Mouse (Mus musculus): ENCODE measurements around the gene Tstd2. TPM values are rescaled to one million over a fixed set of nuclear protein-coding genes. Genes with fewer than 3 reads are reported as not detected.

Tstd2 gene
- polyA plus RNA-seq, 1 experiment from 2014 or later = 25.3 TPM

DNA sequence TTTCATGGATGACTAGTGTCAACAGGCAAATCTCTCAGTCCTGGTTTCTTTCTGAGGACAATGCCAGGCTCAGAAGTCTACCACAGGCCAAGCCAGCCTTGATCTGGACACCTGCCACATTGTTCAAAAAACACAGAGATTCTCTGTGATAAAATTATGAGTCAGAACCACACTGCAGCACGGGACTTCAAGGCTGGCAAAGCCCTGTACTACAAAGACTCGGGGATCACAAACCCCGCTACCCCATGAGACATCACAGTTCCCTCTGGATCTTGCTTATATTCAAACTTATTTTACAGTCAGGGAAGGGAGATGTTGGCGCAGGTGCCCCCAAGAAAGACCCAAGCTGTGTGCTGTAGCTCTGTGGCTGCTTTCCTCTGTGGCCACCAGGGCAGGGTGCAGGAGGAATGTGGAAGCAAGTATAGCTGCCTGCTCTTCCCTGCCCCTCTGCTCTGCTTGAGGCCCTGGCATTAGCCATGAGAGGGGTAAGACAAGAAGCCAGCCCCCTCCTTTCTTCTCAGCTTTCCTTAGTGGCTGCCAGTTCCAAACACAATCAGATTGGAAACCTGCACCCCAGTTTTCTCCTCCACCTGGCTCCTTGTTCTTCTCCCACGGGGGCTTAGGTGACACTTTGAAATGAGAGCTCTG lies 45.9 kb downstream of the Tstd2 start:
- no peak overlapping the region for H3K4me3 ChIP-seq (ENCODE audit: low read length)
- no peak overlapping the region for H3K27ac ChIP-seq (ENCODE audit: low read length)
- 82% methylated on average over 5 of the region's 5 CpGs for WGBS
- H3K9ac ChIP-seq (ENCODE audit: low read depth, low read length) = no peak overlapping the region
- H3K4me2 ChIP-seq (ENCODE audit: low read depth, low read length) = no peak overlapping the region
- H3K36me3 ChIP-seq (ENCODE audit: control insufficient read depth, insufficient read depth, low read length) = no peaks in the 10 kb centered on the region
- H3K9me3 ChIP-seq (ENCODE audit: control insufficient read depth, low read length) = no peaks in the 10 kb centered on the region
- no peaks in the 10 kb centered on the region for H3K4me1 ChIP-seq (ENCODE audit: control insufficient read depth, insufficient read depth, low read length)
- no peak for ATAC-seq
- H3K27me3 ChIP-seq (replicated peaks; ENCODE audit: control insufficient read depth, insufficient read depth, low read length) = no peaks in the 10 kb centered on the region

DNA sequence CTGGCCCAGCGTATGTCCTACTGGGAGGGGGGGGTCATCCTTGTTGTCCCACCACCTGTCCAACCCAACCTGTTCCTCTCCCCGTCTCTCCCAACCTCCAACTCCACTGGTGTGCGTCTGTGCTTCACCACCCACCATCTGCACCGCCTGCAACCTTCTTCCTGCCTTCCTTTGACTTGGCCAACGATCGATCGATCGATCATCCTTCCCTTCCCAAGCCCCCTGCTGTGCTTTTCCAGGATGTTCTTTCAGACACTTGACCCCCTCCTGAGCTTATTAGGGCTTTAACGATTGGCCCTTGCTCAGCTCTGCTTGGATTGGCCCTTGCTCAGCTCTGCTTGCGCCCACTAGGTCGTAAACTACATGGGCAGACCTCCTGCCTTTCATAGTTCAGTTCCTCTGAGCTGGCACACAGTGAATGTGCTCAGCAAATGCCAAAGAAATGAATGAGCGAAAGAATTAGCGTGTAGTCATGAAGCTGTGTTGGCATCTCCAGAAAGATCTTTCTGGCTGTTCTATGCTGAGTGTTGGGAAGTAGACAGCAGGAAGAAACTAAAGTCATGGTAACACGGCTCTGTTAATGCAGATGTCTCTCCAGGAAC lies 48.9 kb downstream of the Tstd2 start:
- Histone ChIP-seq H3K36me3 (ENCODE audit: control insufficient read depth, insufficient read depth, low read length) (no peaks in the 10 kb centered on the region), H3K4me3 (ENCODE audit: low read length) (no peak overlapping the region), H3K4me1 (ENCODE audit: control insufficient read depth, insufficient read depth, low read length) (no peaks in the 10 kb centered on the region), H3K4me2 (ENCODE audit: low read depth, low read length) (no peak overlapping the region), H3K9ac (ENCODE audit: low read depth, low read length) (no peak overlapping the region), H3K9me3 (ENCODE audit: control insufficient read depth, low read length) (no peaks in the 10 kb centered on the region), H3K27ac (ENCODE audit: low read length) (no peak overlapping the region), H3K27me3 (replicated peaks; ENCODE audit: control insufficient read depth, insufficient read depth, low read length) (no peaks in the 10 kb centered on the region)
- 90% methylated on average over 14 of the region's 14 CpGs for WGBS
- no peak for ATAC-seq

DNA sequence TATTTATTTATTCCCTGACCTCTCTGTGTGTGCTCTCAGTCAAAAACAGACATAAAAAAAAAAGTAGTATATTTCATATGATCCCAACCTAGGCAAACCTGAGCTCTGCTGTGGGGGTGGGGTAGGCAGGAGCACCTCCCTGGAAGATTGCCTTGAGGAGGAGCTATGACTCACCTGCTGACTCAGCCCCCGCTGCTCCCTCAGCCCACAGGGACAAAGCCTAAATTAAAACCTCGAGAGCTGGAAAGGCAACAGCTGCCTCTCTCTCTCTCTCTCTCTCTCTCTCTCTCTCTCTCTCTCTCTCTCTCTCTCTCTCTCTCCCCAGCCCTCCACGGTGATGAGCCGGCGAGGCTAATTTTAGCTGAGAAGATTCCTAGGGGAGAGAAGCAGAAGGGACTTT lies 50.6 kb downstream of the Tstd2 start:
- no peak overlapping the region for H3K9ac ChIP-seq (ENCODE audit: low read depth, low read length)
- H3K27ac ChIP-seq (ENCODE audit: low read length) = no peak overlapping the region
- no peak for ATAC-seq
- no peaks in the 10 kb centered on the region for H3K27me3 ChIP-seq (replicated peaks; ENCODE audit: control insufficient read depth, insufficient read depth, low read length)
- H3K4me1 ChIP-seq (ENCODE audit: control insufficient read depth, insufficient read depth, low read length) = no peaks in the 10 kb centered on the region
- no peak overlapping the region for H3K4me2 ChIP-seq (ENCODE audit: low read depth, low read length)
- no peaks in the 10 kb centered on the region for H3K36me3 ChIP-seq (ENCODE audit: control insufficient read depth, insufficient read depth, low read length)
- 38% methylated on average over 5 of the region's 5 CpGs for WGBS
- H3K9me3 ChIP-seq (ENCODE audit: control insufficient read depth, low read length) = no peaks in the 10 kb centered on the region
- no peak overlapping the region for H3K4me3 ChIP-seq (ENCODE audit: low read length)

DNA sequence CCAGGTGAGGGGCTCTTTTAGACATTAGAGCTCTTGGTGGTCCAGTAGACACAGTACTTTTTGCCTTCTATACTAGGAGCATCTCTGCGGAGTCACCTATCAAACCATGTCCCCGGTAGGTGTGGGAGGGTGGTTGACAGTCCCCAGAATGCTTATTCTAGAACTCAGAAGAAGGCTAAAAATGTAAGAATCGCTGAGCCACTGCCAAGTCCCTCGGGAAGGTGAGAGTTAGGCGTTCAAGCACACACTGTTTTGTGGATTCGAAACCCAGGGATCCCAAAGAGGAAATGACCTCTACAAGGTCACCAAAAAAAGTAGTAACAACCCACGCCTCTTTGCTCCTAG lies 51.1 kb downstream of the Tstd2 start:
- ATAC-seq = no peak
- Histone ChIP-seq H3K4me1 (ENCODE audit: control insufficient read depth, insufficient read depth, low read length) (no peaks in the 10 kb centered on the region), H3K27me3 (replicated peaks; ENCODE audit: control insufficient read depth, insufficient read depth, low read length) (no peaks in the 10 kb centered on the region), H3K27ac (ENCODE audit: low read length) (no peak overlapping the region), H3K4me2 (ENCODE audit: low read depth, low read length) (no peak overlapping the region), H3K9me3 (ENCODE audit: control insufficient read depth, low read length) (no peaks in the 10 kb centered on the region), H3K4me3 (ENCODE audit: low read length) (no peak overlapping the region), H3K36me3 (ENCODE audit: control insufficient read depth, insufficient read depth, low read length) (no peaks in the 10 kb centered on the region), H3K9ac (ENCODE audit: low read depth, low read length) (no peak overlapping the region)
- WGBS = 79% methylated on average over 7 of the region's 7 CpGs

DNA sequence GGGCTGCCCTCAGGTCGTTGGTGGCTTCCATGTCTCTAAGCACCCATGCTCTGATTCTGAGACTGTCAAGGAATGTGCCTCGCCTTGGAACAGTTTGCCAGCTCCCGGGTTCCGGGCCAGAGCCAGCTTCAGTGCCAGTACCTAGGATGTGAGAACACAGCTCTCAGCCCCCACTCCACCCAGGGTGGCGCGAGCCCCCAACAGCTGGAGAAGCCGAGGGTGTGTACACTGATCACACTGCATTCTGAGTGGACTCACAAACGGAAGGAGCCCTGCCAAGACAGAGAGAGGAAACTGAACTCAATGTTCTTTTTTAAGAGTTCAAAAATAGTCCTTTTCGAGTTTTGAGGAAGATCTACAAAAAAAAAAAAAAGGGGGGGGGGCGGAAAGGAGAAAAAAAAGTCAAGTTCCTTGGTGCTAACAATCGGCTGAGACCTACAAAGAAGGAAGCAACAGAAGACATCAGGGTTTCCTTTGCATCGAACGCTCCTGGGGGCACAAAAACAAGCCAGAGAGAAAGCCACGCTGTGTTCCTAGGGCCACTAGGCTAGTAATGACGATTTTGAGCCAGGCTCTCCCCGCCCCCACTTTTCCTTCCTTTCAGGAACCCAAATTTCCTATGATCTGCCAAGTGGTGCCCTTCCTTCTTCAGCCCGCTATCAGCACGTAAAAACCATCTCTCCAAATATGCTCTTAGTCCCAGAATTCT lies 51.6 kb downstream of the Tstd2 start:
- 76% methylated on average over 17 of the region's 18 CpGs for WGBS
- ATAC-seq = no peak
- H3K27me3 ChIP-seq (replicated peaks; ENCODE audit: control insufficient read depth, insufficient read depth, low read length) = no peaks in the 10 kb centered on the region
- no peak overlapping the region for H3K4me3 ChIP-seq (ENCODE audit: low read length)
- no peak overlapping the region for H3K4me2 ChIP-seq (ENCODE audit: low read depth, low read length)
- no peaks in the 10 kb centered on the region for H3K36me3 ChIP-seq (ENCODE audit: control insufficient read depth, insufficient read depth, low read length)
- H3K27ac ChIP-seq (ENCODE audit: low read length) = no peak overlapping the region
- no peaks in the 10 kb centered on the region for H3K9me3 ChIP-seq (ENCODE audit: control insufficient read depth, low read length)
- H3K4me1 ChIP-seq (ENCODE audit: control insufficient read depth, insufficient read depth, low read length) = no peaks in the 10 kb centered on the region
- H3K9ac ChIP-seq (ENCODE audit: low read depth, low read length) = no peak overlapping the region

DNA sequence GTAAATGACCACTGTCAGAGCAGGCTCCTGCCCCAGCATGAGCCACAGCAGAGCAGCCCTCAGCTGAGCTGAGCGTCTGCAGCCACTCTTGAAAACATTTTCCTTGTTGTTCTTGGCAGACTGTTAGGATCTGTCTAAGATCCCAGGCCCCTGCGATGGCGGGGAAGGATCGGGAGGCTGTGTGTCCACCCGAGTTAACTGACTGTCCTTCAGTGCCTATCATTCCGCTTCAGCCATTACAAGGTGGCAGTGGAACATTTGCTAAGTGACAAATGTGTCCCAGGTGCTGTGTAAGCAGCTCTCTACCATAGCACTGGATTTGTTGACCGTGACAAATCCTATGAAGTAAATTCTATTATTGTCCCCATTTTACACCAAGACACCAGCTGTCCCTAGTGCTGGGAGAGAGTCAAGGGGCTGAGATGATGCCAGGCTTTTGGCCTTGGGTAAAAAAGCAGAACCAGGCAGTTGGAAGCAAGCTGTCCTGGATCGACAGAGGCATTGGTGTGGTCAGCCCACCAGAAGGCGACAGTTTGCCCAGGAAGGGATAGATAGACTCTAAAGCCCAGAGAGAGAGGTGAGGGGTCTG lies 53.2 kb downstream of the Tstd2 start:
- H3K36me3 ChIP-seq (ENCODE audit: control insufficient read depth, insufficient read depth, low read length) = no peaks in the 10 kb centered on the region
- no peak overlapping the region for H3K4me3 ChIP-seq (ENCODE audit: low read length)
- H3K9ac ChIP-seq (ENCODE audit: low read depth, low read length) = no peak overlapping the region
- H3K4me2 ChIP-seq (ENCODE audit: low read depth, low read length) = no peak overlapping the region
- H3K9me3 ChIP-seq (ENCODE audit: control insufficient read depth, low read length) = no peaks in the 10 kb centered on the region
- no peaks in the 10 kb centered on the region for H3K4me1 ChIP-seq (ENCODE audit: control insufficient read depth, insufficient read depth, low read length)
- no peak for ATAC-seq
- no peaks in the 10 kb centered on the region for H3K27me3 ChIP-seq (replicated peaks; ENCODE audit: control insufficient read depth, insufficient read depth, low read length)
- no peak overlapping the region for H3K27ac ChIP-seq (ENCODE audit: low read length)
- WGBS = 60% methylated on average over 9 of the region's 9 CpGs

DNA sequence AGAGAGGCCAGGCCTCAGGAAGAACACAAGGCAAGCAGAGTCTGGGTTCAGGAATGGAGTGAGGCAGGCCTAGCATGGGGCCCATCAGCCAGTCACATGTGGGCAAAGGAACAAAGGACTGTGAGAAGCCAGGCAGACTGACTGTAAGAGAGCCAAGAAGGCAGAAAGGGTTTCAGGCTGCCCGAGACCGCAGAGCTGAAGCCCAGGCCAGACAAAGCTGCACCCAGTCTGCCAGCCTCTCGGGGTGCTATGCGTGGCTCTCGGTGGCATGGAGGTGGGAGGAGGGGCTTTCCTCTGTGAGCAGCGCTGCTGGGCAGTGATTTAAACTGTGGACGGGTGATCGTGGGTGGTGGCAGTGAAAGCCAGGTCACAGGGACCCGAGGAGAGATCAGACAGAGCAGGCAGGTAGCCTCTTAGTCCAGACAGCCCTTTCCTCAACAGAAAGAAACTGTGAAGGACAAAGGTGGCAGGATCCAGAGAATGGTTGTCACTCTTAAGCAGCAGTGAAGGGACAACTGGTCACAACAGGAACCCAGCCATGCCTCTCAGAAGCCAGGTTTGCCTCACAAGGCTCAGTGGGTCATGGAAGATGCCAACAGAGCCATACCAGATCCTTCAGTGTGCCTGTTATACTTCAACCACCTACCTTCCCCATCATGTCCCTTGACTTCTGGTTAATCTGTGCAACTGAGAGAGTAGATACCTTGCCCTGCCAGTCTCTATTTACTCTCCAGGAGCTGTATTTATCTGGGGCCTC lies 53.9 kb downstream of the Tstd2 start:
- Histone ChIP-seq H3K4me3 (ENCODE audit: low read length) (no peak overlapping the region), H3K4me2 (ENCODE audit: low read depth, low read length) (no peak overlapping the region), H3K36me3 (ENCODE audit: control insufficient read depth, insufficient read depth, low read length) (no peaks in the 10 kb centered on the region), H3K27me3 (replicated peaks; ENCODE audit: control insufficient read depth, insufficient read depth, low read length) (no peaks in the 10 kb centered on the region), H3K9me3 (ENCODE audit: control insufficient read depth, low read length) (no peaks in the 10 kb centered on the region), H3K27ac (ENCODE audit: low read length) (no peak overlapping the region), H3K9ac (ENCODE audit: low read depth, low read length) (no peak overlapping the region), H3K4me1 (ENCODE audit: control insufficient read depth, insufficient read depth, low read length) (no peaks in the 10 kb centered on the region)
- 71% methylated on average over 9 of the region's 9 CpGs for WGBS
- ATAC-seq = no peak

DNA sequence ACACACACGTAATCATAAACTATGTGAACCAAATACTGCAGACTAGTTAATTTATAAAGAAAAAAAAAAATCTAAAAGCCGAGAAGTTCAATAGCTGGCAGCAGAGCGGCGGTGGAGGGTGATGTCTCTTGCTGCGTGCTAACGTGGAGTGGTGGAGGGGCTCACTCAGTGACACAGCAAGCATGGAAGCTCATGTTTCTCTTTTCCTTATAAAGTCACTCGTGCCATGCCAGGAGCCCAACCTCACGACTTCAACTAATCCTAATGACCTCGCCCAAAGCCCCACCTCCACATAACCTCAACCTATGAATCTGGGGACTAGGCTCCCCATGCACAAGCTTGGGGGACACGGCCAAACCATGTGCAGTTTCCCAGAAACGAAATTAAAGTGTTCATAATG lies 55.9 kb downstream of the Tstd2 start:
- no peaks in the 10 kb centered on the region for H3K4me1 ChIP-seq (ENCODE audit: control insufficient read depth, insufficient read depth, low read length)

DNA sequence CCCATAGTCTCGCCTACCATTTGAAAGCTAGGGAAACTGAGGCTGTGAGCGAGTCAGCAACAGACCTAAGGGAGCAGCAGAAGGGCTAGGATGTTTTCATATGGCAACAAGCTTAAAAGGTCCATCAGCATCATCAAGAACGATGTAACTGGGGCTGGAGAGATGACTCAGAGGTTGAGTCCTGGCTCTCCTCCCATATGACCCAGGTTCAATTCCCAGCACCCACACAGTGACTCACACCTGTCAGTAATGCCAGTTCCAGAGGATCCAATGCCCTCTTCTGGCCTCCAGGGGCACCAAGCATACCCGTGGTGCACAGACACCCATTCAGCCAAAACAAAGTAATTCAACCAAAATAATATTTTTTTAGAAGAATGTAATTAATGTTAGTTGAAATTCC lies 58.2 kb downstream of the Tstd2 start:
- 83% methylated on average over 4 of the region's 4 CpGs for WGBS
- H3K9ac ChIP-seq (ENCODE audit: low read depth, low read length) = no peak overlapping the region

More for the DNA sequence above, 55.9 kb downstream of the Tstd2 start:
- ATAC-seq = no peak
- no peak overlapping the region for H3K4me2 ChIP-seq (ENCODE audit: low read depth, low read length)
- no peaks in the 10 kb centered on the region for H3K9me3 ChIP-seq (ENCODE audit: control insufficient read depth, low read length)
- no peak overlapping the region for H3K4me3 ChIP-seq (ENCODE audit: low read length)
- no peak overlapping the region for H3K9ac ChIP-seq (ENCODE audit: low read depth, low read length)
- no peak overlapping the region for H3K27ac ChIP-seq (ENCODE audit: low read length)
- no peaks in the 10 kb centered on the region for H3K27me3 ChIP-seq (replicated peaks; ENCODE audit: control insufficient read depth, insufficient read depth, low read length)
- 72% methylated on average over 11 of the region's 11 CpGs for WGBS
- no peaks in the 10 kb centered on the region for H3K36me3 ChIP-seq (ENCODE audit: control insufficient read depth, insufficient read depth, low read length)

More for the DNA sequence above, 58.2 kb downstream of the Tstd2 start:
- ATAC-seq = no peak
- Histone ChIP-seq H3K9me3 (ENCODE audit: control insufficient read depth, low read length) (no peaks in the 10 kb centered on the region), H3K4me2 (ENCODE audit: low read depth, low read length) (no peak overlapping the region), H3K4me1 (ENCODE audit: control insufficient read depth, insufficient read depth, low read length) (peaks cover 5% of the 10 kb centered on the region), H3K27me3 (replicated peaks; ENCODE audit: control insufficient read depth, insufficient read depth, low read length) (no peaks in the 10 kb centered on the region), H3K36me3 (ENCODE audit: control insufficient read depth, insufficient read depth, low read length) (no peaks in the 10 kb centered on the region), H3K27ac (ENCODE audit: low read length) (no peak overlapping the region), H3K4me3 (ENCODE audit: low read length) (no peak overlapping the region)
